Mouse (Mus musculus): ENCODE data around the gene Tpo. TPM values are rescaled to one million over a fixed set of nuclear protein-coding genes. Genes with fewer than 3 reads are reported as not detected.

Gene Tpo
- total and polyA plus RNA-seq, 3 experiments: not detected

DNA sequence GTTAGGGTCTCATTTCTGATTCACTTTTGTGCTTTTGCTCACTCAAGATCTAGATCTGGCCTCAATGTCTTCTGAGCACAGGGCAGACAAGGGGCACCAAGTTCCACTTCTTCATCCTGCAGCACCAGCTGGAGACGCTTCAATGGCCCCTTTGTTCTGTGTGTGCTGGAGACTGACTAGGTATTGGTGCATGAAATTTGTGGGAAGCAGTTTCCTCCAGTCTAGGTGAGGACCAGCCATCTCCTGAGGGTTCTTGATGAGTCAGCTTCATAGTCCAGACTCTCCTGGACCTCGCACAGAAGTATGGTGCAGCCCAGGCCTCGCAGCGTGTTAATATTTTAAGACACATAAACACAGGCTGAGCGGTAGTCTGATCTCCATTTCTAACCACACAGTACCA, 97.7 kb downstream of the Tpo start:
- Histone ChIP-seq H3K27ac (ENCODE audit: control insufficient read depth, low read depth, low read length) (no peak overlapping the region), H3K36me3 (ENCODE audit: control insufficient read depth in 1 of 2, insufficient read depth in 2 of 2, low read length in 2 of 2) (no peaks in the 10 kb centered on the region), H3K27me3 (ENCODE audit: control insufficient read depth in 1 of 2, insufficient read depth in 2 of 2, low read length in 2 of 2) (no peaks in the 10 kb centered on the region), H3K9me3 (replicated peaks; ENCODE audit: insufficient read depth, low read length) (no peaks in the 10 kb centered on the region), H3K4me3 (ENCODE audit: control insufficient read depth in 1 of 2, insufficient read depth in 1 of 2, low read depth in 2 of 2, low read length in 2 of 2) (no peak overlapping the region), H3K9ac (ENCODE audit: control insufficient read depth, low read depth, low read length, poor library complexity, severe bottlenecking) (no peak overlapping the region), H3K79me2 (ENCODE audit: control insufficient read depth, insufficient read depth, low read length, poor library complexity) (no peaks in the 10 kb centered on the region), H3K4me1 (ENCODE audit: control insufficient read depth in 1 of 2, insufficient read depth in 2 of 2, low read length in 2 of 2) (no peaks in the 10 kb centered on the region)
- DNase-seq (ENCODE audit: low read depth, low spot score): no peak
- TF ChIP-seq MYB (IDR thresholded peaks at IDR 0.05; ENCODE audit: low read depth, low read length) (no peak), KAT2A (conservative IDR thresholded peaks at IDR 0.05; ENCODE audit: low read depth, low read length) (no peak), ETS1 (IDR thresholded peaks at IDR 0.05; ENCODE audit: low read depth, low read length) (no peak), SIN3A (IDR thresholded peaks at IDR 0.05; ENCODE audit: low read length) (no peak), NELFE (IDR thresholded peaks at IDR 0.05; ENCODE audit: low read depth, low read length) (no peak), USF1 (IDR thresholded peaks at IDR 0.05; ENCODE audit: low read depth, low read length) (no peak), POLR2AphosphoS5 (IDR thresholded peaks at IDR 0.05; ENCODE audit: borderline replicate concordance, low read depth, low read length) (no peak), BHLHE40 (IDR thresholded peaks at IDR 0.05; ENCODE audit: borderline replicate concordance, low read depth, low read length) (no peak), MAFK (IDR thresholded peaks at IDR 0.05; ENCODE audit: borderline replicate concordance, low read depth, low read length) (no peak), POLR2A (IDR thresholded peaks at IDR 0.05; ENCODE audit: control insufficient read depth in 1 of 2, insufficient read depth in 1 of 2, low read depth in 1 of 2, low read length in 2 of 2, poor library complexity in 1 of 2) (no peak), GATA1 (IDR thresholded peaks at IDR 0.05; ENCODE audit: low read depth, low read length) (no peak), NRF1 (IDR thresholded peaks at IDR 0.05; ENCODE audit: insufficient read depth, low read depth, low read length, poor library complexity, severe bottlenecking) (no peak), ELF1 (IDR thresholded peaks at IDR 0.05; ENCODE audit: low read depth, low read length) (no peak), ZMIZ1 (IDR thresholded peaks at IDR 0.05; ENCODE audit: low read depth, low read length) (no peak), TBP (IDR thresholded peaks at IDR 0.05; ENCODE audit: low read depth, low read length) (no peak)

GRCm38 (mm10) chr12:30030571-30030970, 101.9 kb downstream of the Tpo start:
- Histone ChIP-seq H3K4me1 (ENCODE audit: control insufficient read depth in 1 of 2, insufficient read depth in 2 of 2, low read length in 2 of 2) (no peaks in the 10 kb centered on the region), H3K79me2 (ENCODE audit: control insufficient read depth, insufficient read depth, low read length, poor library complexity) (no peaks in the 10 kb centered on the region), H3K9me3 (replicated peaks; ENCODE audit: insufficient read depth, low read length) (no peaks in the 10 kb centered on the region), H3K27me3 (ENCODE audit: control insufficient read depth in 1 of 2, insufficient read depth in 2 of 2, low read length in 2 of 2) (no peaks in the 10 kb centered on the region), H3K27ac (ENCODE audit: control insufficient read depth, low read depth, low read length) (no peak overlapping the region), H3K4me3 (ENCODE audit: control insufficient read depth in 1 of 2, insufficient read depth in 1 of 2, low read depth in 2 of 2, low read length in 2 of 2) (no peak overlapping the region), H3K9ac (ENCODE audit: control insufficient read depth, low read depth, low read length, poor library complexity, severe bottlenecking) (no peak overlapping the region), H3K36me3 (ENCODE audit: control insufficient read depth in 1 of 2, insufficient read depth in 2 of 2, low read length in 2 of 2) (no peaks in the 10 kb centered on the region)
- no peak for DNase-seq (ENCODE audit: low read depth, low spot score)
- TF ChIP-seq ZC3H11A (IDR thresholded peaks at IDR 0.05; ENCODE audit: low read depth, low read length): no peak
- no peak for TF ChIP-seq MAFK (IDR thresholded peaks at IDR 0.05; ENCODE audit: borderline replicate concordance, low read depth, low read length)
- no peak for TF ChIP-seq RCOR1 (IDR thresholded peaks at IDR 0.05; ENCODE audit: low read depth, low read length)
- no peak for TF ChIP-seq BHLHE40 (IDR thresholded peaks at IDR 0.05; ENCODE audit: borderline replicate concordance, low read depth, low read length)
- TF ChIP-seq ZNF384 (IDR thresholded peaks at IDR 0.05; ENCODE audit: low read depth, low read length): no peak
- no peak for TF ChIP-seq MAX (IDR thresholded peaks at IDR 0.05; ENCODE audit: low read length)
- no peak for TF ChIP-seq MEF2A (IDR thresholded peaks at IDR 0.05; ENCODE audit: extremely low read depth, insufficient replicate concordance, low read depth, low read length, poor library complexity, severe bottlenecking)
- TF ChIP-seq GATA1 (IDR thresholded peaks at IDR 0.05; ENCODE audit: low read depth, low read length): no peak
- no peak for TF ChIP-seq TCF12 (IDR thresholded peaks at IDR 0.05; ENCODE audit: low read depth, low read length)
- no peak for TF ChIP-seq UBTF (IDR thresholded peaks at IDR 0.05; ENCODE audit: borderline replicate concordance, insufficient read depth, low read depth, low read length)
- TF ChIP-seq POLR2AphosphoS2 (IDR thresholded peaks at IDR 0.05; ENCODE audit: low read length): no peak
- no peak for TF ChIP-seq MYB (IDR thresholded peaks at IDR 0.05; ENCODE audit: low read depth, low read length)
- no peak for TF ChIP-seq CTCF (IDR thresholded peaks at IDR 0.05 in 2 of 3, conservative IDR thresholded peaks at IDR 0.05 in 1 of 3; ENCODE audit: control insufficient read depth in 1 of 3, insufficient read depth in 1 of 3, low read depth in 2 of 3, low read length in 3 of 3, poor library complexity in 1 of 3, severe bottlenecking in 1 of 3)
- no peak for TF ChIP-seq E2F4 (IDR thresholded peaks at IDR 0.05; ENCODE audit: borderline replicate concordance, low read depth, low read length)
- TF ChIP-seq ZMIZ1 (IDR thresholded peaks at IDR 0.05; ENCODE audit: low read depth, low read length): no peak
